Mouse (Mus musculus) retina, postnatal 7 days (tissue): ENCODE results near the gene Mpv17.

Source experiments
- DNase-seq: peaks from one replicate; pipeline ENCODE4 v3.0.0-alpha.2; 2012; ENCODE audit warnings: low read depth, low spot score

Mpv17 gene

GRCm38 (mm10) chr5:31154152-31154553 lies at the start of gene Mpv17:
Gene Mpv17, minus strand, starts transcription at chr5:31154251.
- DNase-seq, result peak; percentile 53

GRCm38 (mm10) chr5:31202933-31203332 lies 48.9 kb upstream of the Mpv17 start:
- DNase-seq, result no peak

- DNase-seq, result peak; percentile 95
Measured at GRCm38 (mm10) chr5:31201742-31202590, 47.9 kb upstream of the Mpv17 start, which contains the start of gene Zfp513. Gene Zfp513, minus strand, starts transcription at chr5:31202303.

- DNase-seq, result no peak
Measured at GRCm38 (mm10) chr5:31201042-31201741, 47.1 kb upstream of the Mpv17 start.

- no peak for DNase-seq
Measured at GRCm38 (mm10) chr5:31200327-31200768, 46.3 kb upstream of the Mpv17 start.

- no peak for DNase-seq
Measured at GRCm38 (mm10) chr5:31199893-31200292, 45.8 kb upstream of the Mpv17 start.

GRCm38 (mm10) chr5:31199321-31199892 lies 45.4 kb upstream of the Mpv17 start:
- DNase-seq, result no peak

GRCm38 (mm10) chr5:31198616-31199320 lies 44.7 kb upstream of the Mpv17 start:
- no peak for DNase-seq

GRCm38 (mm10) chr5:31198170-31198569 lies 44.1 kb upstream of the Mpv17 start:
- DNase-seq, result no peak

- DNase-seq, result no peak
Measured at GRCm38 (mm10) chr5:31197072-31197471, 43.0 kb upstream of the Mpv17 start.

GRCm38 (mm10) chr5:31196207-31196606 lies 42.2 kb upstream of the Mpv17 start:
- DNase-seq, result no peak

- no peak for DNase-seq
Measured at GRCm38 (mm10) chr5:31195671-31196070, 41.6 kb upstream of the Mpv17 start.

GRCm38 (mm10) chr5:31194486-31195485 lies 40.7 kb upstream of the Mpv17 start:
- no peak for DNase-seq

- DNase-seq, result no peak
Measured at GRCm38 (mm10) chr5:31193631-31194281, 39.7 kb upstream of the Mpv17 start.

- DNase-seq, result peak; percentile 99
Measured at GRCm38 (mm10) chr5:31192939-31193630, 39.0 kb upstream of the Mpv17 start, which contains the start of the genes Snx17 and Eif2b4. Gene Snx17, plus strand, starts transcription at chr5:31193227. Gene Eif2b4, minus strand, starts transcription at chr5:31193430.

- DNase-seq, result no peak
Measured at GRCm38 (mm10) chr5:31192045-31192938, 38.2 kb upstream of the Mpv17 start.

GRCm38 (mm10) chr5:31190201-31190600 lies 36.1 kb upstream of the Mpv17 start:
- DNase-seq, result no peak

- no peak for DNase-seq
Measured at GRCm38 (mm10) chr5:31188223-31188840, 34.3 kb upstream of the Mpv17 start.
